Mouse (Mus musculus): ENCODE results near the gene Ubtd2. TPM values are rescaled to one million over a fixed set of nuclear protein-coding genes. Genes with fewer than 3 reads are reported as not detected.

The Ubtd2 gene
- polyA plus RNA-seq, 1 experiment from 2014 or later = 37.8 TPM

DNA sequence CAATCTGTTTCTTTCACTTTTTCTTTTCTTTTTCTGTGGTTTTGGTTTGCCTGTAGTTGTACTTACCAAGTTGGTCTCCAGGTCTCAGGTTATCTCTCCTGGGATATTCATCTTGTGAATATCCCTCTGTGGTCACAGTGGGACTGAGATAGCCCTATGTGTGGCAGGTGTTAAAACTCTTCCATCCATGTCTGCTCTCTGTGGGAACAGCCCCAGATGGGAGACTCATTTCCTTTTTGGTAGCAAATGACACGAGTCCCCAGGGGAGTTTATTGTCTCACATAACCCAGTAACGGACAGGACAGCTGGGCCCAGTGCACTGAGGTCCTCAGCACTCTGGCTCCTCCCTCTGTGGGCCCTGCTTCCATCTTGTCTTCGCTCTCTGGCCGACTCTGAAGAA, 94.9 kb downstream of the Ubtd2 start:
- no peak for ATAC-seq (ENCODE audit: insufficient read depth, low FRiP score, low read depth)
- Histone ChIP-seq H3K9ac (no peak overlapping the region), H3K4me3 (replicated peaks) (no peak overlapping the region), H3K36me3 (no peaks in the 10 kb centered on the region), H3K9me3 (no peaks in the 10 kb centered on the region), H3K27ac (no peak overlapping the region), H3K4me1 (peaks cover 34% of the 10 kb centered on the region), H3K27me3 (replicated peaks) (no peaks in the 10 kb centered on the region), H3K4me2 (no peak overlapping the region)
- WGBS = 58% methylated on average over 4 of the region's 4 CpGs

DNA sequence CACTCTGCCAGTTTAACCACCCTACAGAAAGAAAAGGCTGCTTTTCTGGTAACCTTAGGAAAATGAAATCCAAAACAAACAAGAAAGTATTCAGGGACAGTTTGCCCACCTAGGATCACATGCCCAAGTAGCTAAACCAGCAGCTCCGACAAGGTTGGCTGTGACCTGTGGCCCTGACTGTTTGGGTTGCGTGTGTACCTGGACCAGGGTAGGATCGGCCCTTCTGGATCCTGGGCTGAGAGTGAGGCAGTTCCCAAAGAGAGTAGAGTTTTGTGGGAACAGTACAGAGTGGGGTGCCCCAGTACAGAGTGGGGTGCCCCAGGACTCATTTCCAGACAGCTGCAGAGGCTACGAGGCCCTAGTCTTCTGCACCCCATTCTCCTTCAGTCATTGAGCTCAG, 95.9 kb downstream of the Ubtd2 start:
- Histone ChIP-seq H3K4me3 (replicated peaks) (no peak overlapping the region), H3K4me2 (no peak overlapping the region), H3K4me1 (peaks cover 34% of the 10 kb centered on the region), H3K9me3 (no peaks in the 10 kb centered on the region), H3K9ac (no peak overlapping the region), H3K36me3 (no peaks in the 10 kb centered on the region), H3K27ac (no peak overlapping the region), H3K27me3 (replicated peaks) (no peaks in the 10 kb centered on the region)
- ATAC-seq (ENCODE audit: insufficient read depth, low FRiP score, low read depth) = no peak
- 71% methylated on average over 4 of the region's 4 CpGs for WGBS

DNA sequence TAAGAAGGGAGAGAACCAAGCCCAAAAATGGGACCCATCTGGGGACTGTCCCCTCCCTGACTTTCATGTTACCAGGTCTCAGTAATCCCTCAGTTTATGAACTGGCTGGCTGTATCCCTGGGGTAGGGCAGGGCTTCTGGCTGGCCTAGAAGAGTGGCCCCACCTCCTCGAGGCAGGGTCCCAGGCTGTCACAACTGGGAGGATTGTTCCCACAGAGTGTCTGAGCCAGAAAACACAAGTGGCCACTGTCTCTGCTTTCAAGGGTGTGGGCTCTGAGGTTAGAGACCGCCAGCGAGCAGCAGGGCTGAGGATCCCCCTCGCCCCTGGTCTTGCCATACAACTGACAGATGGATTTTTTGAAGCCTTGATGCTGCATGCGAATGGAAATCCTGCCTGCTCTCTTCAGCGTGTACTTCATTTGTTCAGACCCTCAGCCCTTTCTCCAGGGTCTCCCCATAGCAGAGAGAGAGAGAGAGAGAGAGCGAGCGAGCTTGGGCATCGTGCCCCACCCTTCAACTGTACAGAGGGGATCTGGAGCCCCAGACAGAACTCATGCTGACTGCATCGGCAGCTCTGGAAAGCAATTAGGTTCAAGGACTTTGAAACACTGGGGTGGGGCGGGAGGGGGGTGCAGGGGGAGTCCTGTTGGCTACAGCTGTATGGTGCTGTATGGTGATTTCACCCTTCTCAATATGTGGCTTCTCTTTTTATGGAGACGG, 96.6 kb downstream of the Ubtd2 start:
- Histone ChIP-seq H3K4me2 (no peak overlapping the region), H3K4me1 (peaks cover 34% of the 10 kb centered on the region), H3K9me3 (no peaks in the 10 kb centered on the region), H3K36me3 (no peaks in the 10 kb centered on the region), H3K9ac (no peak overlapping the region), H3K4me3 (replicated peaks) (no peak overlapping the region), H3K27ac (no peak overlapping the region), H3K27me3 (replicated peaks) (no peaks in the 10 kb centered on the region)
- no peak for ATAC-seq (ENCODE audit: insufficient read depth, low FRiP score, low read depth)
- 62% methylated on average over 12 of the region's 12 CpGs for WGBS

DNA sequence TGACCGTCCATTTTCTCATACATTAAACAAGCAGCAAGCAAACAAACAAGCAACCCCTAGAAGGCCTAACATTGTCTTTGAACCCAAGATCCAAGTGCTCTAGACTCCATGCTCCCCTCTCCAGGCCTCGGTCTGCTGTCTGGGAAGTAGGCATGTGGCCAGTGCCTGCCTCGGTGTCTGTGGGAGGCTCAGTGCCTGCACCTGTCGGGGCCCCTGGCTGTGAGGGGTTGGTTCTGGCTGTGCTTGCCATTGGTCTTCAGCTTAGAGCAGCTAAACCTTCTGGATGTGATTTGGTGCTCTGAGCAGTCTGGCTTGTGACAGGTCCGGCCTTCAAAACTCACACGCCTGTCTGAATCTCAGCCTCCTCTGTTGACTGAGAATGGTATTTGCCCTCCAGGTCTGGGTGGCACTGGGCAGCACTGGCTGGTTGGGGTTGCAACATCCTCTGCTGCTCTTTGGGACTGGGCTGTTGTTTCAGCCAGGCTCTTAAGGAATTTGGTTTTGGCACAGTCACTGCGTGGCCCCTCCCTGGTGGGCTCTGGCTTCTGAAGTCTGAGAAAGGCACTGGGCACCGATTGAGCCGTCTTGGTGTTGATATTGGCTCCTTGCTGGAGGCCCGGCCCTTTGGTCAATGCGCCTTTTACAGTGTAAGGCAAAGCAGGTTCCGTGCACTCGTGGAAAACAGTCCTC, 97.4 kb downstream of the Ubtd2 start:
- no peak overlapping the region for H3K4me2 ChIP-seq
- no peaks in the 10 kb centered on the region for H3K9me3 ChIP-seq
- no peak for ATAC-seq (ENCODE audit: insufficient read depth, low FRiP score, low read depth)
- no peak overlapping the region for H3K4me3 ChIP-seq (replicated peaks)
- peaks cover 34% of the 10 kb centered on the region for H3K4me1 ChIP-seq
- WGBS = 57% methylated on average over 13 of the region's 13 CpGs
- no peak overlapping the region for H3K9ac ChIP-seq
- H3K27ac ChIP-seq = 0 out of 2 replicates have a peak overlapping the region, but pooled peaks have one; percentile 23
- H3K27me3 ChIP-seq (replicated peaks) = no peaks in the 10 kb centered on the region
- H3K36me3 ChIP-seq = no peaks in the 10 kb centered on the region

DNA sequence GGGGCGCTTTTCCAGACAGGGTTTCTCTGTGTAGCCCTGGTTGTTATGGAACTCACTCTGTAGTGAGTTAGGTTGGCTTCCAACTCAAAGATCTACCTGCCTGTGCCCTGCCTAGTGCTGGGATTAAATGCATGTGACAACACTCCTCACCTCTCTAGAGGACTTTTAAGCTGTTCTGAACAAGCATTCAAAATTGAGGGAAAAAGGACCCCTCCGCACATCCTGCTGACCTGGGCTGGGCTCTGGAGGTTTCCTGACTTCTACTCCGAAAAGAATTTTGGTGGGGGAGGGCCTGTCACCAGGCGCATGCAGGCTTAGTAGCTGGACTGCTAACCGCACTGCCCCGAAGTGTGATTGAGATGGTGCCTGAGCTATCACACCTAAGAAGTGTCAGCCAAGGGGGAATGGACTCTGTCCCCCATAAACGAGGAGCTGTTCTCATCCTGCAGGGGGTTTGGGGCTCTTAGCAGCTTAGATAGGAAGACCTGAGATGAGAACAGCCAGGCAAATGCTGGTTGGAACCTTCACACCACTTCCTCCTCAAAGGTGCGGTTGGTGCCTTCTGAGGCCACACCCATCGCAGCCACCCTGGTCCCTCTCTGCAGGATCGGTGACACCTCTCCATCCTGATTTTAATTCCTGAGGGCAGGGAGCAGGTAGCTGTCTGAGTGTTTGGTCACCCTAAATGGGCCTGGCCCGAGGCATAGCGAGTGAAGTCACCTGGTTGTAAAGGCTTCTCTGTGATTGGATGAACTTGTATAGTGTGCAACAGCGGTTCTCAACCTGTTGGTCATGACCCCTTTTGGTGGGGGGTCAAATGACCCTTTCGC, 98.4 kb downstream of the Ubtd2 start:
- Histone ChIP-seq H3K36me3 (no peaks in the 10 kb centered on the region), H3K9me3 (no peaks in the 10 kb centered on the region), H3K27ac (no peak overlapping the region), H3K9ac (no peak overlapping the region), H3K27me3 (replicated peaks) (no peaks in the 10 kb centered on the region), H3K4me2 (no peak overlapping the region), H3K4me3 (replicated peaks) (no peak overlapping the region), H3K4me1 (peaks cover 36% of the 10 kb centered on the region)
- WGBS = 49% methylated on average over 14 of the region's 14 CpGs
- ATAC-seq (ENCODE audit: insufficient read depth, low FRiP score, low read depth) = no peak

DNA sequence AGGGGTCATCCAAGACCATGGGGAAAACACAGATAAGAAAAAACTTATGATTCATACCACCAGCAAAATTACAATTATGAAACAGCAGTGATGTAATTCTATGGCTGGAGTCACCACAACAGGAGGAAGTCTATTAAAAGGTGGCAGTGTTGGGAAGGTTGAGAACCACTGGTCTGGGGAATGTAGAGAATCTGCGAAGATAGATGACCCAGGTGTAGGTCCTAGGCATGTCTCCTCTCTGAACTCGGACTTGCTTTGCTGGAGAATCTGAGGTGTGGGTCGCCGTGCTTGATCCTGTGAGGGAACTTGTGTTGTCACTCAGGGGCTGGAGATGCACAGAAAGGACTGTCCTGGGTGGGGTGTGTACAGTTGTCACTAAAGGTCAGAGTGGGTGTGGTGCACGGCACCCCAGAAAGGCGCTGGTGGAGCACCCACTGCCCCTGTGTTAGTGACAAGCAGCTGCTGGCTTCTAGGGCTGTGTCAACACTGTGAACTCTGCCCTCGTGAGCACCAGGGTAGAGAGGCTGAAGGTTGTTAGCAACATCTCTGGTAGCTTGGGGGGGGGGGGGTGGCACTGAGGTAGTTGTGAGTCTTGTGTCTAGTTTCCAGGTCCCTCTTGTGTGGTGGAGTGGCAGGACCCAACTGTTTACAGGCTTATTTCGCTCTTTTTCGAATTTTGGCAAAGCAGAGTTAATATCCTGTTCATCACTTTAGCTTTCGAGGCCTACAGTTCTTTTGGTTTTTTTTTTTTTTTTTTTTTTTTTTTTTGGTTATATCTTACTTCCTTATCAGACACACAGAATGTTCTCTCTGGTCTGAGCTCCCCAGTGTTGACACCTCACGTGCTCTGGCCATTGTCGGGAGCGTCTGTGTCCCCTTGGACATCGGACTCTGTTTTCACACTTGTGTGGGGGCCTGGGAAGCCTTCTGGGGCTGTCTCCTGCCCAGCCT, 99.2 kb downstream of the Ubtd2 start:
- Histone ChIP-seq H3K27ac (no peak overlapping the region), H3K4me3 (replicated peaks) (no peak overlapping the region), H3K9ac (no peak overlapping the region), H3K4me1 (peaks cover 37% of the 10 kb centered on the region), H3K36me3 (no peaks in the 10 kb centered on the region), H3K4me2 (no peak overlapping the region), H3K27me3 (replicated peaks) (no peaks in the 10 kb centered on the region), H3K9me3 (no peaks in the 10 kb centered on the region)
- ATAC-seq (ENCODE audit: insufficient read depth, low FRiP score, low read depth) = no peak
- 75% methylated on average over 14 of the region's 14 CpGs for WGBS

DNA sequence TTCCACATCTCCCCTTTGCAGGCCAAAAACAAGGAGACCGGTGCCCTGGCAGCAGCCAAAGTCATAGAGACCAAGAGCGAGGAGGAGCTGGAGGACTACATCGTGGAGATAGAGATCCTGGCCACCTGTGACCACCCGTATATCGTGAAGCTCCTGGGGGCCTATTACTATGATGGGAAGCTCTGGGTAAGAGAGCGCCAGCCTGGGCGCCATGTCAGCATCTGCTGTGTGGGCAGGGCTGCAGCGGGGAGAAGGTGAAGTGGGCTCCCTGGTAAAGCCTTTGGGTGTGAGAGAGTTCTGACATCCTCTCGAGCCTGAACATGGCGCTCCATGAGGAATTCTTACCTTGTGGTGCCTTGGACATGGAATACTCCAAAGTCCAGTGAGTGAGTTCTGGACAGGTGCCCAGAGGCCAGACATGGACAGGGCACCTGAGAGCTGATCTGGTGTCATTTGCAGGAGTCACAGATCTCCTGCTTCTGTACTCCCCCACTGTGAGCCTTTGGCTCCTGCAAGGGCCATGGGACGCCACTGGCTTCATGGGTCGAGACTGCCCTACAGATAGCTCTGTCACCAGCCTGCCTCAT, 100.0 kb downstream of the Ubtd2 start:
- Histone ChIP-seq H3K36me3 (no peaks in the 10 kb centered on the region), H3K4me3 (replicated peaks) (no peak overlapping the region), H3K9ac (no peak overlapping the region), H3K4me1 (peaks cover 35% of the 10 kb centered on the region), H3K4me2 (no peak overlapping the region), H3K27me3 (replicated peaks) (no peaks in the 10 kb centered on the region), H3K27ac (no peak overlapping the region), H3K9me3 (no peaks in the 10 kb centered on the region)
- WGBS = 92% methylated on average over 12 of the region's 12 CpGs
- no peak for ATAC-seq (ENCODE audit: insufficient read depth, low FRiP score, low read depth)

DNA sequence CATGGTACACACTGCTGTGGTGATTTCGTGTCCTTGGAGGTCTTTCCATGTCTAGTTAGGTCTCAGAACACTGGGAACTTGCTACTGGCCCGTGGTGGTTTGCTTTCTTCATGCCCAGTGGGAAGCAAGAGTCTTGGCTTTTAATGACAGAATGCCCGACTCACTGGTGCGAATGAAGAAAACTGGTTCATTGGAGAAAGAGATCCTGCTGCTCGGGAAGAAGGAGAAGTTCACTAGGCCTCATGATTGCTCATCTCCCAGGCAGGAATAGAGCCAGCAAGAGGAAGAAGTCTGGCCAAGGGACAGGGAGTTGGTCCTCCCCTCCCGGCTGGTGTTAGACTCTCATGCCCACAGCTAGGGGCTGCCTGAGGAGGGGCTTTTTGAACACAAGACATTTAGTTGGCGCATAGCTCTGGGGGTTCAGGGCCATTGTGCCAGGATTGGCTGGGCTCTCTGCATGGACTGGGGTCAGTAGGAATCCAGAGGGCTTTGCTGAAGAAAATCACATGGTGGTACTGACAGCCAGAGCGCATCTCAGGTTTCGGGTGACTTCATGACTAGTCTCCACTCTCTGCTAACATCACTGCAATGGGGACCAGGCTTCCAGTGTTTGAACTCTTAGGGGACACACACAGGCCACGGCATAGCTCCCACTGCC, 101.3 kb downstream of the Ubtd2 start:
- no peak overlapping the region for H3K4me2 ChIP-seq
- H3K9ac ChIP-seq = no peak overlapping the region
- H3K4me1 ChIP-seq = peaks cover 29% of the 10 kb centered on the region
- ATAC-seq (ENCODE audit: insufficient read depth, low FRiP score, low read depth) = no peak
- no peak overlapping the region for H3K27ac ChIP-seq
- H3K4me3 ChIP-seq (replicated peaks) = no peak overlapping the region
- WGBS = 74% methylated on average over 10 of the region's 10 CpGs
- H3K9me3 ChIP-seq = no peaks in the 10 kb centered on the region
- no peaks in the 10 kb centered on the region for H3K27me3 ChIP-seq (replicated peaks)
- H3K36me3 ChIP-seq = no peaks in the 10 kb centered on the region

DNA sequence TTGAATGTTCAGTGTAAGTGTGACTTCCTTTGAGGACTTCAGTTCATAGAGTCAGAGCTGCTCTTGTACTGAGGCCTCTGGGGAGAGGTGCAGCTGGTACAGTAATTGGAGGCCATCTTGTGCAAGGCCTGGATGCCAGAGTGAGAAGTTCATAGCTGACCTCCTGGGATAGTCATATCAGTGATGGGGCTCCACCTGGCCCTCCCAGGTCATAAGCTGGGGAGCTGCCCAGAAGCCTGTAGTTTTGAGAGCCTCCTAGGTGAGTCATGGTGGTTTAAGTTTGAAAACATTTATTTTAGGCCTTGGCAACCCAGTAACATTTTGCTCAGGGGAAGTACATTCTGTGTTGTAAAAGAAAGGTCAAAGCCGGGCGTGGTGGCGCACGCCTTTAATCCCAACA, 102.9 kb downstream of the Ubtd2 start:
- Histone ChIP-seq H3K4me1 (peaks cover 15% of the 10 kb centered on the region), H3K36me3 (no peaks in the 10 kb centered on the region), H3K4me3 (replicated peaks) (no peak overlapping the region), H3K27me3 (replicated peaks) (no peaks in the 10 kb centered on the region), H3K27ac (no peak overlapping the region), H3K9ac (no peak overlapping the region), H3K9me3 (no peaks in the 10 kb centered on the region), H3K4me2 (no peak overlapping the region)
- WGBS = 93% methylated on average over 4 of the region's 4 CpGs
- no peak for ATAC-seq (ENCODE audit: insufficient read depth, low FRiP score, low read depth)

DNA sequence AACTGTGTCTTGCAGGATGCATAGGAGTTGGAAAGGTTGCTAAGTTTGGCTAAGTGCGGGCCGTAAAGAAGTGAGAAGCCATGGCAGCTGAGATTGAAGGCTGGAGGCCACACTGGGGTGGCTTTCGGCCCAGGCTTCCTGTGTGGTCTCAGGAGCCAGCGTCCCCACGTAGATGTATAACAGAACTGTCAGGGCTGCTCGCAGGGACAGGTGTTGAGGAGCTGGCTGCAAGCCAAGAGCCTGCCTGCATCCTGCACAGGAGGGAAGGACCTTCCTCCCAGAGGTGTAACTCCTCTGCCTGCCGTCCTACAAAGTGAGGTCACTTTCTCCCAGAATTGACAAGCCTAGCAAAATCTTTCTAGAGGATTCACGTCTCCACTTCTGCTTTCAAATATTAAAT, 103.5 kb downstream of the Ubtd2 start:
- no peak overlapping the region for H3K27ac ChIP-seq
- ATAC-seq (ENCODE audit: insufficient read depth, low FRiP score, low read depth) = 0 out of 2 replicates have a peak, but pooled peaks have one; percentile 28
- peaks cover 12% of the 10 kb centered on the region for H3K4me1 ChIP-seq
- no peaks in the 10 kb centered on the region for H3K36me3 ChIP-seq
- no peak overlapping the region for H3K9ac ChIP-seq
- WGBS = 21% methylated on average over 8 of the region's 8 CpGs
- no peak overlapping the region for H3K4me3 ChIP-seq (replicated peaks)
- H3K27me3 ChIP-seq (replicated peaks) = no peaks in the 10 kb centered on the region
- no peak overlapping the region for H3K4me2 ChIP-seq
- no peaks in the 10 kb centered on the region for H3K9me3 ChIP-seq

Data from stomach, embryonic 15.5 days (tissue).